Mouse (Mus musculus): Measurements from ENCODE around the gene Mier2.
A peak's percentile ranks its signal among the peaks of the same experiment; 100 is the strongest.

Gene Mier2

DNA sequence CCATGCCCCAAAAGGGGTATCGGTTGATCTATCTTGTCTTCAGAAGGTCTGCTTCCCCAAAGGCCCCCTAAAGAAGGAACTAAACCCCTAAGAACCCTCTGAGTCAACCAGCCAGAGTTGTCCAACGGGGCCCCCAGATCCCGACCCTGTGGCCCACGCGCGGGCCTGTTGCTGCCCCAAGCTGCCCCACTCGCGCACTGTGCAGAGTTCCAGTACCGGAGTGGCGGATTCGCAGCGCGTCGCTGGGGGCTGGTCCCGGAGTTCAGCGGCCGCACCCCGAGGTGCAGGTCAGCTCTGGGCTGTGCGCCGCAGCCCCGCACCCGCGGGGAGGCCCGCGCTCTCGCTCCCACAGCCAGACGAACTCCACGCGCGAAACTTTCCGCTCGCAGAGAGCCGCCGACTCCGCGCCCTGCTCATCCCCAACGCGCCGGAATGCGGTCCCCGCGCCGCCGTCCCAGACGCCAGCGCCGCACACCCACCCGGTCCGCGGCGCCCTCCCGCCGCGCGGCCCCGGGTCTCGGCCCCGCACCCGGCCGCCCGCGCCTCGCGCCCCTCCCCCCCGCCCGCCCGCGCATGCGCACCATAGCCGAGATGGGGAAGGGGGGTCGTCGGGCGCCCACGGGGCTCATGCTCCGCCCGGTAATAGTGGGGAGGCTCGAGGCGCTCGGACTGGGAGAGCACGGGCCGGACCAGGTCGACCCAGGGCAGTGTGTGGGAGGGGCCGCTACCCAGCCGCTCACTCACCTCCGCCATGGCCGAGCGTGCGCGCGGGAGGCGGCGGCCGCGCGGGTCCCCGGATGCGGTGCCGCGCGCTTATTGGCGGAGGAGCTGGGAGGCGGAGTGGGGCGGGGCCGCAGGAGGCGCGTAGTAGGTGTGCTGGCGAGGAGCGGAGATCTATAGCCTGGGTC, at the start of gene Mier2:
TSS of gene Mier2 (minus strand) at position 870 of the 908 bp plus-strand sequence.
- peak; percentile 86 for DNase-seq

DNA sequence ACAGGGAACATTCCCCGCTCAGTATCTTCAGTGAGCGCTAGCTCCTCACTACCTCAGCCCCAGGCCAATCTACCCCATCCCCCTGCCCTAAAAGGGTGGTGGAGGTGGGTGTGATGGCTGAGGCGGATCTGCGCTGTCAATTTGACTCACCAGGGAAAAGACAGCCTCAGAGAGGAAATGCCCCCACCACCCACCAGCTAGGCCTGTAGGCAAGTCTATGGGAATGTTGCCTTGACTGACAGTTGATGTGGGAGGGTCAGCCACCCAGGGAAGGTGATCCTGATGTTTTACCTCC, 42.9 kb upstream of the Mier2 start:
- no peak for DNase-seq

DNA sequence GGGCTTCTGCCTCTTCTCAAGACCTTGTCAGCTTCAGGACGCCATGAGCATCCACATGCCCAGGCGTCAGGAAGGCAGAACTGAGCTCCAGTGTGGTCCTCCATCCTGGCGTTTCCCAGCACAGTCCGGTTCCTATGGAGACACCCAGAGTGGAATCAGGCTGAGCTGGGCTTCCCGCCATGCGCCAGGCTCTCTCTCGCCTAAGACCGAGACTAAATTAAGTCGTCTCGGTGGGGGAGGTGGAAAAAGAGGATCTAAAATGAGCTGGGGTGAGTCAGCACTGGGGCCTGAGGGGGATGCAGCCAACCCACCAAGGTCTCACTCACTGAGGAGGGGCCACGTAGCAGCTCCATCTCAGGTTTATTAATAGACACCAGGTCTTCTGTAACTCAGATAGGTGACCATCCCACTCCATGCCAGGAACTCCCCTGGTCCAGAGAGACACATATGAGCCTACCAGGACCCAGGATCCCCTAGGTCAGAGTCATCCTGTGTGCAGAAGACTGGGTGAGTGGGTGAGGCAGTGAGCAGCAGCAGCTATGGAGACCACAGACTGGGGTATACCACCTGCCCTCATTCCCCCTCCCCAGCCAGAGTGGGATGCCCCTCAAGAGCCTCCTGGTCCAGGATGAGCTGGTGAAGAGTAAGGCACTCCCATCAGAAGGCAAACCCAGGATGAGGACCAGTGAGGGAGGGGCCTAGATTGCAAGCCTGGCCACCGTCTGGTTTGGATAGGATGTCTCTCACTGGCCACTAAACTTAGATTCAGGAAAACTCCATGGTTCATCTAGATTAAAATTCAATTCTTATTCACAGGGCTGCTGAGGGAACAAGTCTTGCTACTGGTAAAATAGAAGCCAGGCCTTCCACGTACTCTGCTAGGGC, 42.3 kb upstream of the Mier2 start:
- DNase-seq: no peak

DNA sequence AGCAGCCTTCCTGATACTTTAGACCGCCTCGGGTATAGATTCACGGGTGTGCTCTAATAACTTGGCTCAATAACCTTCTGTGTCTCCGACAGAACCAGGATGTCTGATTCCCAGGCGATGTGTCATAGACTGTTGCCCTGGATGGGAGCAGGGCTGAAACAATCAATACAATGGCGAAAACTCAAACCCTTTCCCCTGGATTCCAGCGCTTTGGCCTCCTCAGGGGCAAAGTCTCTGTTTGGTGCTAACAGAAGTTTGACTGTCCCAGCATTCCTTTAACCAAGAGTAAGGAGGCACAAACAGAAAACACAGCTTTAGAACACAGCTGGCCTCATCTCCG, 40.6 kb upstream of the Mier2 start:
- DNase-seq: no peak

DNA sequence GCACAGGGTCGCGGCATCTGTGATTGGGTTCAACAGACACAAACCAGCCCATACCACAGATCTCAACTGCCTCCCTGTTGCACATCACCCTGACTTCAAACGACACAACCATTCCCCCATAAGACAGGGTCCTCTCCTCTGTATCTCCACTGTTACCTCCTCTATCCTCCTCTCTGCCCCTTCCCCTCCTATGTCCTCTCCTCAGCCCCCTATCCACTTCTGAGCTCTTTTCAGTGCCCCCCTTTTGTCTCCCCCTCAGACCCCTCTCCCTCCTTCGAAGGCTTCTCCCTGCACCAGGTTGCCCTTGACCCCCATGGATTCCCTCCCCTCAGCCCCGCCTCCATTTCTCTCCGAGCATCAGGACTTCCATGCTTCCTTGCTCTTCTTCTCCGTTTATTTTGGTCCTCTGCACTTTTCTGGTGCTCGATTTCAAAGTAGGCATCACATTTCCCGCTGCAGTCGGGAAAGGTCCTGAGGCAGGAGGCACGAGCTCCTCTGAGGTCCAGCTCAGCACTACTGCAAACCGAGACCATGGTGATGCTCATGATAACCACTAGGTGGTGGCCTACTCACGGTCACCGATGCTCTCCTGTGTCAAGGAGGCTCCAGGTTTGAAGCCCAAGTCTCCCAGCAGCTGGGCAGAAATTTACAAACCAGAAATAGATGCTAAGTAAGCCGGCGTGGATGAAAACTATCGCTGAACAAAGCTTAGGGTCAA, 40.0 kb upstream of the Mier2 start:
- peak; percentile 30 for DNase-seq

DNA sequence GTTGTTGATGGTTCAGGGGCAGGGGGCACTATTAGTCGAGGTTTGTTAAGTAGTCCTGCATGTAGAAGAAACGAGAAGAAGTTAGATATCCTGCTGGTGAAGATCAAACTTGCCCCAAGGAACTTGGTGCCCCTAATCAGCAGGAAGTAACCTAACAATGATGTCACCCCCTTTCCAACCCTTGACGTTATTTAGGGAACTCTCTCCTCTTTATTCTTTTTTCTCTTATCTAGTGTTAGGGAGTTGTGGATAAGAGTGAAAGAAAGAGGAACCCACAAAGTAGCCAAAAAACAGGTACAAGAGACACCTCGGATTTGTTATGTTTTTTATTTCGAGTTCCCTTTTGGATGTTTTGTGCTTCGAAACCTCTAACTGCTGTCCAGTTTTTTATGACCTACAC, 39.1 kb upstream of the Mier2 start:
- DNase-seq: no peak

DNA sequence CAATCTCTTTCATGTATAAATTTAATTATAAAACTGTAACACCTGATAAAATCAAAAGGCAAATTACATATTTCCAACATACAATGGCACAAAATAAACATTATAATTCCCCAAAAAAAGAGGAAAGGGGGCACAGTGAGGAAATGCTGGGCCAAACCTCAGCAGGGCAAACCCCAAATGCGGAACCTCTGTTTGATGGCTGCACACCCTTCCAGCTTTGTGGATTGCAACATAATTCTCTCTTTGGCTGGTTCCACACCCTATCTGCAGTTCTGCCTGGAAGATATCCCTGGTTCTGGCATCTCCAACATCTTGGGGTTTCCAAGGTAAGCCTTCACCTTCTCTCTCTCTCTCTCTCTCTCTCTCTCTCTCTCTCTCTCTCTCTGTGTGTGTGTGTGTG, 35.7 kb upstream of the Mier2 start:
- no peak for DNase-seq

DNA sequence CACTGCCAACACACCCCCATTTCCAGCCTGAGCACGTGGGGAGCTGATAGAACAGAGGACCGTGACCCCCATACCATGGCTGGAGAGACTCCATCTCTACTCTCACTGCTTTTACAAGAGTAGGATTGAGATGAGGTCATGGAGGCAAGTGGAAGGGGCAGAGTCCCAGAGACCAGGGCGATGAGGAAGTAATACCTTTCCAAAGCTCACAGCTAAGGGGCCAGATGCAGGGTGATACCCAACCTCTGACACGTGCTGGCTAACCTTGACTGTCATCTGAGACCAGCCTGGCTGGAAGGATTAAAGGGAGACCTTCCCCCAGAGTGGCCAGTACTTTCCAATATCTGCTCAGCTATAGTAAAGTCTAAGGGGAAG, 32.7 kb upstream of the Mier2 start:
- DNase-seq: no peak

DNA sequence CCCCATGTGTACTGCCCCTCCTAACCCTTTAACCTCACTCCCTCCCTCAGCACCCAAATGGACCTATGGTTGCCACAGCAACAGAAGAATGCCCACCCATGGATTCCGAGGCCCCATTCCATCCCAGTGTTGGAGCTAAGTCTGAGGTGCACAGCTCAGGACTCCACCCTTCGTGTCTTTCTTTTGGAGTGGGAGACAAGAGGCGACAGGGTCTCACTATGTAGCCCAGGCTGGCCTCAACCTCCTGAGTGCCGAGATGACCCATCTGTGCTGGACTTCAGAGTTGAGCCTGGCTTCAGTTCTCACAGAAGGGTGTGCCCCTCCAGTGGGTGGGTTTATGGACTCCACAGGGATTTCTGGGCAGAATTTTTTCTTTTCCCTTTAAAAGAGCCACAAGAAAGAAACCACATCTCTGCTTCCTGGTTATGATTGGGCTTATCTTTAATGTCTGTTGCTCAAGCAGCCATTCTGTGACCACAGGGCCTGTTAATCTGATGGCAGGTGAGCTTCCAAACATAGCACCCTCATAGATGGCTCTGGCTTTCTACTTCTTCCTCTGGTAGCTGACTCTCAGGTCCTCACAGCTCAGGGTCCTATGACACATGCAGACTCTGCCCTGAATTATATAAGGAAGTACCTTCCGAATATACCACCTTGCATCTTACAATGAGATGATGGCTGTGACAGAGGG, 32.2 kb upstream of the Mier2 start, which contains the start of gene Theg:
TSS of gene Theg (minus strand) at position 271 of the 691 bp plus-strand sequence.
- no peak for DNase-seq

DNA sequence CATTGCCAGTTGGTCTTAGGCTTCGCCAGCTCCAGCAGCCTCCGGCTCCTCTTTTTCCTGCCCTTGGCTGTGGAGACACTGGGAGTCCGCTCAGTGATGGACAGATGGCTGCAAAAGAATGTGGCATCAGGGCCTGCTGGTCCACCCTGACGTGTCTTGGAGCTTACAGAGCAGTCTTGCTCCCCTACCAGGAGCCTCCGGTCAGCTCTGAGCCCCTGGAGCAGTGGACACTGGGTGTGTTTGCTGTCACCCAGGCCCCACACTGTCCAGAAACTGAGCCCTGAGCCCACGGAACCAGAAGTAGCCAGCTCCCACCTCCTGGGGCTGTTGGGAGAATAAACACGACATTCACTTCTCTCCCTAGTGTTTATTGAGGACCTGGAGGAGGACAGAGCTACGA, 31.2 kb upstream of the Mier2 start:
- no peak for DNase-seq

DNA sequence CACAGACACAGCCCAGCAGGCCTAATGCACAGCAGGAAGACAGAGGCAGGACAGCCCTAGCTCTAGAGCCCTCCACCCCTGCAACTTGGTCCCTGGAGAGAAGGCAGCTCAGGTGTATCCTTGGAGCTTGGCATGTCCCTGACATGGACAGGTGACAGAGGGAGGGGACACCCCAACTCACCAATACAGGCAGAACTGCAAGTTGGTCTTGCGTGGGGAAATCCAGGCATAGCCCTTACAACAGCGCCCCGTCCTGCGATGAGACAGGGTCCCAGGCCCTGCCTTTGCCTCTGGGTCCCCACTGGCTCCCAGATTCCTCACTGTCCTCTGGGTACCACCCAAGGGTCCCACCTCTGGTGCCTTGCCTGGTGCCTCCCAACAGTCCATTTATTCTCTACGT, 30.7 kb upstream of the Mier2 start:
- DNase-seq: no peak

DNA sequence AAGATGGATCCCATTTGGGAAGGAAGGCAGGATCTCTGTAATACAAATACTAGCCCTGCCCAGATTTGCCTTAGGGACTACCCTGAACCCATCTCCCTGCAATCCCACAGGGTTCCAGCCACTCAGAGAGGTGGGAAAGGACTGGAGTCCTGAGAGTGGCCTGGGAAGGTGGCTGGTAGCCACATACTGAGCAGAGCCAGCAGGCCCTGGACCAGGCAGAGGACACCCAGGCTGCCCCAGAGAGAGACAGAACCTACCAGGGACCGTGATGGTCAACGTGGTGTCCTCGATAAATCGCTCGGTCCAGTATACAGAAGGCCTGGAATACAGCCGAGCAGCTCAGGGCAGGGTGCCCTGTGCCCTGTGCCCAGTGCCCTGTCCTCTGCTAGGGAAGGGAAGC, 30.1 kb upstream of the Mier2 start:
- no peak for DNase-seq

DNA sequence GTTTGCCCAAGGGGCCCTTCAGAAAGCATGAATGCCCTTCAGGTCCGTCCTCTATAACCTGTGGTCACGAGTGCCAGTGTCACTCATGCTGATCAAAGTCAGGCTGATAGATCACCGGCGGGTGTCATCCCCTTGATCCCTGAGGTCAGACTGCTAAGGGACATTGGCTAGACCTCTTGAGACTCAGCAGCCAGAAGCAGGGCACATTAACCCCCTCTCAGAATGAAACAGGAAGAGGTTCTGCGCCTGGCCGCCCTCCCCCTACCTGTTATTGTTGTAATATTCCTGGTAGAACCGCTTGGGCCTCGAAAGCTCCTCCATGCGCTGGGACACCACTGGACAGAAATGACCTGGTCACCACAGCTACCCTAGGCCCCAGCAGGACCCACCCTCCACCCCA, 29.4 kb upstream of the Mier2 start:
- DNase-seq: no peak

DNA sequence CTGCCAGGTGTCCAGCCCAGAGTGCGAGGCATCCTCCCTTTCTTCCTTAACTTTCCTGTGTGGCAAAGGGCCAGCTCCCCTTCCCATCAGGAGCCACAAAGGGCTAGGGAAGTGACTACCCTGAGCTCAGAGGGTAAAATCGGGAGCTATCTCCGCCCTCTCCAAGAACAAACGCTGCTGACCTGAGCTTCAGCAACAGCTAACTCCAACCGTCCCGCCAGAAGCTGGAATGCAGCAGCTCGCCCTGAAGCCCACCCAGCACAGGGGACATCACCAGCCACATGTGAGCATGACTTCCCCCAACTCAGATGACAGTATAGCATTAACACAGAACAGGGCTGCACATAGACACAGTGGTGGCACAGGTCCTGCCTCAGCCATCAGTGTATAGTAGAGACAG, 29.0 kb upstream of the Mier2 start:
- DNase-seq: no peak

DNA sequence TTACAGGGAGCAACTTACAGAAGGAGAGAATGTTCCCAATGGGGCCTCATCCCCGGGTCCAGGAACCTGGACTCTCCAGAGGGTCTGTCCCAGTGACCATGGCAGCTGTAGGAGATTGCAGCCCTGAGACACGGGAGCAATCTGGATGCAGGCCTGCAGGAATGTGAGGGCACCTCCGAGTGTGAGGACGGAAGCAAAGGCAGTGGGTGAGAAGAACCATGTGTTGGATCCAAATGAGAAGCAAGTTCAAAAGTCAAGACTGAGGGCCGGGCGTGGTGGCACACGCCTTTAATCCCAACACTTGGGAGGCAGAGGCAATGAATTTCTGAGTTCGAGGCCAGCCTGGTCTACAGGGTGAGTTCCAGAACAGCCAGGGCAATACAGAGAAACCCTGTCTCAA, 26.5 kb upstream of the Mier2 start:
- no peak for DNase-seq

DNA sequence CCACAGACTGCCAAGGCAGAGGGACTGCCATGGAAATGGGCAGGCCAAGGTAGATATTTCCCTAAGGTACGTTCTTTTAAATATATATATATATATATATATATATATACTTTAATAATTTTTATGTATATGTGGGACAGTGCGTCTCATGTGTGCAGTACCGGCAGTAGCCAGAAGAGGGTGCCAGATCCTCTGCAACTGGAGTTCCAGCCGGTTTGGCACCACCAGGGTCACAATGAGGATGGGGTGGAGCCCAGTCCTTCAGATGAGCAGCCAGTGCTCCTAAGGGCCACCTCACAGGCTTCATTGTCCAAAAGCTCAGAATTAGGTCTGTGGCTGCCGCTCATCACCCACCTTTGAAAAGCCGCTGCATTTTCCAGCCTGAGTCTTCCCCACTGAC, 25.8 kb upstream of the Mier2 start:
- peak; percentile 47 for DNase-seq

DNA sequence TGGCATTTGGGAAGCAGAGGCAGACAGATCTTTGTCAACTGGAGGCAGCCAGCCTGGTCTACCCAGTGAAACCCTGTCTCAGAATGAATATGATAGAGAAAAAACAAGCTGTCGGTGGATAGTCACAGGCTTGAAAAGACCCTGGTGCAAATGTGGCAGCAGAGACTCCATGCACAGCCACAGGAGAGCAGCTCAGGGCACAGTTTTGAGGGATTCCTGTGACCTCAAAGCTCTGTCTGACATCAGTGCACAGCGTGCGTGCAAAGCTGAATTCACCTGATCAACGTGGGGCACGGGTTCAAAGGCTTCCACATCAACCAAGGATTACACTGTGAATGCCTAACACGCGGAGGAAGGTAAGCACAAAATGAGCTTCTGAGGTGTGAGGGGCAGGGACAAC, 25.4 kb upstream of the Mier2 start:
- no peak for DNase-seq

DNA sequence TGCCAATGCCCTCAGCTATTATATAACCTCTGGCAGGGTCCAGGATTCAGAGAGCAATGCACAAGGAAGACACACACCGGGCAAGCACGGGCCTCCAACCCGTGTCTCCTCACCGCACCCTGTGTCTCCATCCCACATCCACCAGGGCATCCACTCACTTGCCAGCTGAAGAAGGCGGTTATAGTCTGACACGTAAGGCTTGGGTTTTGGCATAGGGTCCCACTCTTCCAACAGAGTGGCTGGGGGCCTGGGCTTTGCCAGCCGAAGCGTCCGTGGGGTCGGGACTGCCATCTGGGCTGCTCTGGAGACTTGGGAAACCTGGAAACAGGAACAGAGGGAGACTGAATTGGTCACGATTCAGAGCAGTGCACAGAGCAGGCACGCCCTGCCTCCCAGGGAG, 24.8 kb upstream of the Mier2 start:
- DNase-seq: no peak

DNA sequence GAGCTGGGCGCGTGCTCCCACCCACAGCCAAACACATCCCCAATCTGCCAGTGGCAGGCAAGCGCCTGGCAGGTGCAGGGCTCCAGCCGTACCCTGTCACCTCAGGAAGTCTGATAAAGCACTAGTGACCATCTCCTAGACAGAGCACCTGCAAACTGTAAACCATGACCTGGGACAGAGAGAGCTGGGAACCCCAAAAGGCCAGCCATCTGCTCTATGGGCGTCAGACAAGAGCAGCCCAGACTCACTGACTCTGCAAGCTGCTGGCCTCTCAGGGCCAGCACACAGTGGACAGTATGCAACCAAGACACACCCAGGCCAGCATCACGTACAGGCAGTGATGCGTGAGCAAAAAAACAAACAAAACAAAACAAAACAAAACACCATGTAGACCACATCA, 23.9 kb upstream of the Mier2 start:
- DNase-seq: no peak

DNA sequence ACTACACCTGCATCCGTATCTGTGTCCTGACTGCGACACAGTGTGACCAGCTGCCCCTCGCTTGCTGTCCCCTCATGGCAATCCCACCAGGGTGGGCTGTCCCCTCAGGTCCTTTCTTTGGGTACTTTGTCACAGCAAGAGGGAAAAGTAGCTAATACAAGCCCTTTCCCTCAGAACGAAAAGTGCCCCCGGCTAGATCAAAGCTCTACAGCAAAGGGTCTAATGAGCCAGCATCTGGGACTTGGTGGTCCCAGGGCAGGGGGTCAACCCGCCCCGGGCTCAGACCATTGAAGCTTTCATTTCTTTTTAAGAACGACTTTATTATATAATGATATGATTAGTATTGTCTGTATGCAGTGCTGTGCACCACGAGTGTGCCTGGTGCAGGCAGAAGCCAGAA, 23.3 kb upstream of the Mier2 start:
- no peak for DNase-seq

DNA sequence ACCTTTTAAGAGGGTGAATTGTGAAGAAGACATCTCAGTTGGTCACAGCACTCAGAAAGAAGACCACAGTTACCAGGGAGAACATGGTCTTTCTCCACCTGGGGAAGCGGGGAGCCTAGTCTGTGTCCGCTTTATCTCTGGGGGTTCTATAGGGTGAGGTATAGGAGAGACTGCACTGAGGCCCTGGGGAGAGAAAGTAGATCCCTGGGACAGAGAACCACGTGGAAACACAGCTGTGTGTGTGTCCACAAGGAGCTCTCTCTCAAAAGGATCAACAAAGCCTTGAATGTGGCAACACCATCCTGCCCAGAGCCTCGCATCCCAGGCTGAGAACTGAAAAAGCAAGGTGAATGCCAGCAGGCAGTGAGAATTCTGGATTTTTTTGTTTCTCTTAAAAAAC, 22.4 kb upstream of the Mier2 start:
- DNase-seq: no peak

DNA sequence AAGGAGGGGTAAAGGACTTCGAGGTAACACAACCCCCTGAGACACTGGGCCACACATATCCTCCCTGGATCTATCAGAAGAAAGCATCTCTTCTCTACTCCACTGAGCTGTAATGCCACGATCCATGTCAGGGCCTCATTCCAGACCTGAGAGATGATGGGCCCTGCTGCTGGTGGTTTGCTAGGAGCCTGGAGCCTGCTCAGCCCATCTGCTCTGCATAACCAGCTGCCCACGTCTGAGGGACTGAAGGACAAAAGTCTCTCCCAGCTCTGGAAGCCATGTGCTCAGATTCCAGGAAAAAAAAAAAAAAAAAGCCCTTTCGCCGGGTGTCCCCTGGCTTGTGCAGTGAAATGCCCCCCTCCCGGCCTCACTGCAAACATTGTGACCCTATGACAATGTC, 20.8 kb upstream of the Mier2 start:
- no peak for DNase-seq

DNA sequence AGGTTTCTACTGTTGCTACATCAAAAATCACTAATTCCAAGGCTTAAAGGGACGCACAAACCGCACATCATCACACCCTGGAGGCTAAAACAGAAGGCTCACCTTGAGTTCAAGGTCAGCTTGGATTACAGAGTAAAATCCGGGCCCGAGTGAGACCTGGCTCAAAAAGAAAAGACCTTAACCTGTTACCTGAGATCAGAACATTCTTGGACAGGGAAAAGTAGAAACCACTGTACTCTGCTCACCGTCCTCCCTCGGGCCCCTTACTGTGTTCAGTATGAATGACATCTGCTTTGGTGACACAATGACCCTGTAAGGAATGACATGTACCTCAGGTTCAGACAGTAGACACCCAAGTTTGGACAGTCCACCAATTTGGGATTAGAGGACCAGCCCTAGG, 19.8 kb upstream of the Mier2 start:
- no peak for DNase-seq
